20 mouse cellular contexts compared by ENCODE assay signal in genomic region chr19:43918834-43919233, GRCm38 (mm10). TPM values are rescaled to one million over a fixed set of nuclear protein-coding genes. Genes with fewer than 3 reads are reported as not detected.
DNase-seq lines count a peak whose midpoint lies in the region; ATAC-seq and TF ChIP-seq lines count a peak whose summit lies in the region.
"Had no signal": no experiment of that assay in that cellular context is flagged by ENCODE, and none has a peak within 500 bp of the region (broad histone marks: within the 10 kb centered on the region; RNA-seq: fewer than 3 reads in every experiment).

No protein-coding gene starts in this region.

- H3K4me3 ChIP-seq in intestine, embryonic 16.5 days (ENCODE audit: low read length) = no peak overlapping the region
- H3K4me3 ChIP-seq in intestine, embryonic 15.5 days (replicated peaks) = no peak overlapping the region
- no peak overlapping the region for H3K4me3 ChIP-seq in intestine, postnatal 0 days (ENCODE audit: low read depth, low read length)
- H3K4me3 ChIP-seq in small intestine, adult 2 months (ENCODE audit: low read depth, low read length) = no peak overlapping the region
- H3K4me3 ChIP-seq in lung, postnatal 0 days (ENCODE audit: low read depth, low read length) = no peak overlapping the region
- H3K4me3 ChIP-seq in hindbrain, postnatal 0 days (ENCODE audit: low read length) = no peak overlapping the region
- H3K4me3 ChIP-seq: embryonic facial prominence, embryonic 12.5 days; erythroblast, embryonic 14.5 days; lung, embryonic 15.5 days; midbrain, embryonic 12.5 days had no signal

- H3K27me3 ChIP-seq in intestine, embryonic 16.5 days (replicated peaks; ENCODE audit: control insufficient read depth, insufficient read depth, low read length) = no peaks in the 10 kb centered on the region
- no peaks in the 10 kb centered on the region for H3K27me3 ChIP-seq in intestine, embryonic 15.5 days (replicated peaks)
- no peaks in the 10 kb centered on the region for H3K27me3 ChIP-seq in intestine, postnatal 0 days (replicated peaks; ENCODE audit: control insufficient read depth, insufficient read depth, low read length)
- no peaks in the 10 kb centered on the region for H3K27me3 ChIP-seq in small intestine, adult 2 months (ENCODE audit: control insufficient read depth, insufficient read depth, low read length)
- H3K27me3 ChIP-seq in lung, postnatal 0 days (replicated peaks; ENCODE audit: insufficient read depth, low read length) = no peaks in the 10 kb centered on the region
- H3K27me3 ChIP-seq in hindbrain, postnatal 0 days (ENCODE audit: insufficient read depth, low read length) = no peaks in the 10 kb centered on the region
- H3K27me3 ChIP-seq: lung, embryonic 15.5 days had no signal

- no peak overlapping the region for H3K4me2 ChIP-seq in intestine, embryonic 16.5 days (ENCODE audit: low read depth, low read length)
- no peak overlapping the region for H3K4me2 ChIP-seq in intestine, embryonic 15.5 days (replicated peaks)
- H3K4me2 ChIP-seq in intestine, postnatal 0 days (replicated peaks; ENCODE audit: low read depth) = no peak overlapping the region
- no peak overlapping the region for H3K4me2 ChIP-seq in lung, postnatal 0 days (replicated peaks; ENCODE audit: low read depth, low read length)
- H3K4me2 ChIP-seq in hindbrain, postnatal 0 days (ENCODE audit: low read depth, low read length) = no peak overlapping the region
- H3K4me2 ChIP-seq: embryonic facial prominence, embryonic 12.5 days; lung, embryonic 15.5 days; midbrain, embryonic 12.5 days had no signal

- ATAC-seq in intestine, embryonic 16.5 days = 0 out of 2 replicates have a peak, but pooled peaks have one; percentile 10
- no peak for ATAC-seq in intestine, embryonic 15.5 days
- peak; percentile 44; the same call in 1 of the 2 replicates for ATAC-seq in intestine, postnatal 0 days
- no peak for ATAC-seq in lung, postnatal 0 days
- ATAC-seq in hindbrain, postnatal 0 days = no peak
- ATAC-seq: forebrain, embryonic 14.5 days; inflammation-experienced regulatory T-cells, adult 6 months had no signal

- no peak overlapping the region for H3K9ac ChIP-seq in intestine, embryonic 16.5 days (ENCODE audit: low read depth, low read length)
- no peak overlapping the region for H3K9ac ChIP-seq in intestine, embryonic 15.5 days
- H3K9ac ChIP-seq in intestine, postnatal 0 days (ENCODE audit: low read depth, low read length) = no peak overlapping the region
- H3K9ac ChIP-seq in lung, postnatal 0 days (replicated peaks; ENCODE audit: low read depth) = no peak overlapping the region
- no peak overlapping the region for H3K9ac ChIP-seq in hindbrain, postnatal 0 days (replicated peaks; ENCODE audit: low read length)
- H3K9ac ChIP-seq: embryonic facial prominence, embryonic 12.5 days; lung, embryonic 15.5 days; midbrain, embryonic 12.5 days had no signal

- peak; percentile 92 for DNase-seq in ES-CJ7 (ENCODE audit: low read depth, low spot score)
- no peak for DNase-seq in lung, postnatal 0 days (ENCODE audit: low spot score)
- DNase-seq in hindbrain, postnatal 0 days (ENCODE audit: low spot score) = no peak
- no peak for DNase-seq in adrenal gland, adult 8-10 months
- DNase-seq: cerebellum, adult 9-10 months; gastrocnemius, postnatal 25 days; kidney, postnatal 36 days; right cerebral cortex, postnatal 4 days; thymus, postnatal 36 days had no signal

- H3K36me3 ChIP-seq in intestine, embryonic 16.5 days (ENCODE audit: control insufficient read depth, insufficient read depth, low read length) = no peaks in the 10 kb centered on the region
- H3K36me3 ChIP-seq in intestine, embryonic 15.5 days = no peaks in the 10 kb centered on the region
- no peaks in the 10 kb centered on the region for H3K36me3 ChIP-seq in intestine, postnatal 0 days (ENCODE audit: control insufficient read depth, insufficient read depth)
- H3K36me3 ChIP-seq in small intestine, adult 2 months (ENCODE audit: control insufficient read depth, insufficient read depth, low read length) = 0 out of 2 replicates have a peak, but pooled peaks cover 2% of the 10 kb centered on the region
- no peaks in the 10 kb centered on the region; the same call in 1 of the 2 replicates for H3K36me3 ChIP-seq in lung, postnatal 0 days (ENCODE audit: insufficient read depth, low read length)
- no peaks in the 10 kb centered on the region for H3K36me3 ChIP-seq in hindbrain, postnatal 0 days (ENCODE audit: insufficient read depth, low read length)
- H3K36me3 ChIP-seq: embryonic facial prominence, embryonic 12.5 days; lung, embryonic 15.5 days; midbrain, embryonic 12.5 days had no signal

- H3K4me1 ChIP-seq in intestine, embryonic 16.5 days (ENCODE audit: control insufficient read depth, insufficient read depth, low read length) = peaks cover 20% of the 10 kb centered on the region
- H3K4me1 ChIP-seq in intestine, embryonic 15.5 days (replicated peaks) = peaks cover 25% of the 10 kb centered on the region
- peaks cover 8% of the 10 kb centered on the region; the same call in 1 of the 2 replicates for H3K4me1 ChIP-seq in intestine, postnatal 0 days (replicated peaks; ENCODE audit: control insufficient read depth, insufficient read depth, low read length)
- peaks cover 33% of the 10 kb centered on the region for H3K4me1 ChIP-seq in small intestine, adult 2 months (ENCODE audit: control insufficient read depth, insufficient read depth, insufficient read length, low read length)
- no peaks in the 10 kb centered on the region for H3K4me1 ChIP-seq in lung, postnatal 0 days (ENCODE audit: insufficient read depth, low read depth, low read length)
- H3K4me1 ChIP-seq in hindbrain, postnatal 0 days (ENCODE audit: insufficient read depth, low read length) = no peaks in the 10 kb centered on the region

- no peak overlapping the region for H3K27ac ChIP-seq in intestine, embryonic 16.5 days (ENCODE audit: low read length)
- H3K27ac ChIP-seq in intestine, embryonic 15.5 days = no peak overlapping the region
- no peak overlapping the region for H3K27ac ChIP-seq in intestine, postnatal 0 days (ENCODE audit: low read depth, low read length)
- peak overlapping the region; percentile 45; the same call in 1 of the 2 replicates for H3K27ac ChIP-seq in small intestine, adult 2 months (ENCODE audit: insufficient read depth, low read depth, low read length)
- H3K27ac ChIP-seq in lung, postnatal 0 days (ENCODE audit: low read length) = no peak overlapping the region
- no peak overlapping the region for H3K27ac ChIP-seq in hindbrain, postnatal 0 days
- H3K27ac ChIP-seq: embryonic facial prominence, embryonic 12.5 days; lung, embryonic 15.5 days; macrophage; midbrain, embryonic 12.5 days had no signal

- TF ChIP-seq CTCF in intestine, postnatal 0 days (IDR thresholded peaks at IDR 0.05; ENCODE audit: low read depth) = no peak
- no peak for TF ChIP-seq CTCF in small intestine, adult 2 months (IDR thresholded peaks at IDR 0.05; ENCODE audit: extremely low read depth, insufficient read length, insufficient replicate concordance, low read depth, low read length)
- TF ChIP-seq CTCF in lung, postnatal 0 days (IDR thresholded peaks at IDR 0.05) = no peak
- TF ChIP-seq CTCF in hindbrain, postnatal 0 days (IDR thresholded peaks at IDR 0.05; ENCODE audit: low read depth) = no peak

- WGBS in intestine, embryonic 16.5 days = 90% methylated on average over 3 of the region's 3 CpGs
- 80% methylated on average over 3 of the region's 3 CpGs for WGBS in intestine, embryonic 15.5 days
- 85% methylated on average over 3 of the region's 3 CpGs for WGBS in intestine, postnatal 0 days
- WGBS in small intestine, adult 2 months = 84% methylated on average over 3 of the region's 3 CpGs
- WGBS in lung, postnatal 0 days = 91% methylated on average over 3 of the region's 3 CpGs
- 86% methylated on average over 3 of the region's 3 CpGs for WGBS in hindbrain, postnatal 0 days

- no peak for TF ChIP-seq POLR2A in small intestine, adult 2 months (IDR thresholded peaks at IDR 0.05; ENCODE audit: low read depth, low read length)

- no peak for TF ChIP-seq EP300 in lung, postnatal 0 days (IDR thresholded peaks at IDR 0.05)

- no peaks in the 10 kb centered on the region; the same call in 1 of the 2 replicates for H3K9me3 ChIP-seq in intestine, embryonic 16.5 days (ENCODE audit: control insufficient read depth, low read length)
- H3K9me3 ChIP-seq in intestine, embryonic 15.5 days = no peaks in the 10 kb centered on the region
- no peaks in the 10 kb centered on the region for H3K9me3 ChIP-seq in intestine, postnatal 0 days (ENCODE audit: control insufficient read depth)
- H3K9me3 ChIP-seq in lung, postnatal 0 days (ENCODE audit: low read length) = no peaks in the 10 kb centered on the region
- H3K9me3 ChIP-seq in hindbrain, postnatal 0 days (ENCODE audit: low read length) = no peaks in the 10 kb centered on the region
- H3K9me3 ChIP-seq: lung, embryonic 15.5 days; midbrain, embryonic 12.5 days had no signal

RNA-seq across cellular contexts. Expression of gene Dnmbp, which starts 21.2 kb away (rescaled TPM):
- 34.2 and 34.3 TPM in 2 replicates for polyA plus RNA-seq in intestine, embryonic 16.5 days (2015; fragmentation: Nextera tagmentation; extraction: Ambion mirVana)
- polyA plus RNA-seq in intestine, embryonic 15.5 days (2015; fragmentation: Nextera tagmentation; extraction: Ambion mirVana) = 35.9 and 37.0 TPM in 2 replicates
- polyA plus RNA-seq in intestine, postnatal 0 days (2015; fragmentation: Nextera tagmentation; extraction: Ambion mirVana) = 21.4 TPM in 2 replicates
- polyA plus RNA-seq in small intestine, adult 2 months (2012; rRNA removed) = 19.4 and 53.4 TPM in 2 replicates
- 10.0 and 10.2 TPM in 2 replicates for polyA plus RNA-seq in lung, postnatal 0 days (2015; fragmentation: Nextera tagmentation; extraction: Ambion mirVana)
- total RNA-seq in hindbrain, postnatal 0 days (2014; rRNA removed) = 12.8 and 13.3 TPM in 2 replicates
- 6.5 and 7.1 TPM in 2 replicates for polyA plus RNA-seq in hindbrain, postnatal 0 days (2015; fragmentation: Nextera tagmentation; extraction: Ambion mirVana)
- 10 to 100 TPM; 15.2 to 24.8 (median 20.3) TPM for total RNA-seq in adrenal gland, adult 8-10 months (2022)
- polyA plus RNA-seq: erythroblast, embryonic 14.5 days had no signal

Comparison
In these comparisons a context has a peak if more than half of its experiments do, and no peak if none do; other contexts are left out.
1. ATAC-seq: peak in intestine, embryonic 16.5 days (single experiment) and intestine, postnatal 0 days (single experiment); none in intestine, embryonic 15.5 days (single experiment), lung, postnatal 0 days (single experiment) and hindbrain, postnatal 0 days (single experiment).